Comparison of ENCODE assay signal across 8 mouse cellular contexts in genomic region chr13:64275754-64276127, GRCm38 (mm10). TPM values are rescaled to one million over a fixed set of nuclear protein-coding genes. Genes with fewer than 3 reads are reported as not detected.
DNase-seq lines count a peak whose midpoint lies in the region; ATAC-seq lines count a peak whose summit lies in the region.

No protein-coding gene starts in this region.

- peaks cover 13% of the 10 kb centered on the region; the same call in 1 of the 2 replicates for H3K4me1 ChIP-seq in liver, embryonic 11.5 days (replicated peaks; ENCODE audit: control insufficient read depth, insufficient read depth, low read length)
- peaks cover 13% of the 10 kb centered on the region for H3K4me1 ChIP-seq in embryonic facial prominence, embryonic 15.5 days
- 0 out of 2 replicates have a peak, but pooled peaks cover 2% of the 10 kb centered on the region for H3K4me1 ChIP-seq in limb, embryonic 11.5 days (ENCODE audit: control insufficient read depth, insufficient read depth, low read length)
- peaks cover 19% of the 10 kb centered on the region for H3K4me1 ChIP-seq in neural tube, embryonic 15.5 days

- DNase-seq in liver, embryonic 11.5 days (ENCODE audit: low spot score), result no peak
- DNase-seq in liver, result no peak
- no peak for DNase-seq in limb, embryonic 11.5 days (ENCODE audit: low spot score)
- no peak for DNase-seq in urinary bladder, postnatal 36 days (ENCODE audit: low spot score in 2 of 2)
- DNase-seq in urinary bladder, postnatal 25 days (ENCODE audit: low spot score), result no peak
- no peak for DNase-seq in urinary bladder, postnatal 14 days (ENCODE audit: low spot score)

- 0 out of 2 replicates have a peak, but pooled peaks cover 4% of the 10 kb centered on the region for H3K27me3 ChIP-seq in liver, embryonic 11.5 days (replicated peaks; ENCODE audit: control insufficient read depth, insufficient read depth, low read length)
- no peaks in the 10 kb centered on the region for H3K27me3 ChIP-seq in embryonic facial prominence, embryonic 15.5 days
- H3K27me3 ChIP-seq in limb, embryonic 11.5 days (ENCODE audit: control insufficient read depth, insufficient read depth, low read length), result no peaks in the 10 kb centered on the region
- peaks cover 16% of the 10 kb centered on the region; the same call in 1 of the 2 replicates for H3K27me3 ChIP-seq in neural tube, embryonic 15.5 days (replicated peaks)

- WGBS in liver, embryonic 11.5 days, result 11% methylated on average over 9 of the region's 9 CpGs
- 17% methylated on average over 9 of the region's 9 CpGs for WGBS in embryonic facial prominence, embryonic 15.5 days
- WGBS in limb, embryonic 11.5 days, result 16% methylated on average over 9 of the region's 9 CpGs
- 17% methylated on average over 9 of the region's 9 CpGs for WGBS in neural tube, embryonic 15.5 days

- peak; percentile 30; the same call in 1 of the 2 replicates for ATAC-seq in liver, embryonic 11.5 days (replicated peaks; ENCODE audit: low FRiP score)
- no peak for ATAC-seq in embryonic facial prominence, embryonic 15.5 days (ENCODE audit: insufficient number of reproducible peaks, low FRiP score, low TSS enrichment, low read depth)
- ATAC-seq in limb, embryonic 11.5 days (ENCODE audit: insufficient number of reproducible peaks, low FRiP score, low TSS enrichment, low read depth), result no peak
- ATAC-seq in neural tube, embryonic 15.5 days (ENCODE audit: low FRiP score), result no peak

- no peaks in the 10 kb centered on the region for H3K9me3 ChIP-seq in liver, embryonic 11.5 days (ENCODE audit: control insufficient read depth, low read length)
- H3K9me3 ChIP-seq in embryonic facial prominence, embryonic 15.5 days (replicated peaks), result no peaks in the 10 kb centered on the region
- H3K9me3 ChIP-seq in limb, embryonic 11.5 days (ENCODE audit: control insufficient read depth, low read length), result no peaks in the 10 kb centered on the region
- H3K9me3 ChIP-seq in neural tube, embryonic 15.5 days (replicated peaks), result no peaks in the 10 kb centered on the region

- H3K36me3 ChIP-seq in liver, embryonic 11.5 days (ENCODE audit: control insufficient read depth, insufficient read depth, low read length), result no peaks in the 10 kb centered on the region
- H3K36me3 ChIP-seq in embryonic facial prominence, embryonic 15.5 days, result no peaks in the 10 kb centered on the region
- H3K36me3 ChIP-seq in limb, embryonic 11.5 days (ENCODE audit: control insufficient read depth, insufficient read depth, low read length), result no peaks in the 10 kb centered on the region
- no peaks in the 10 kb centered on the region for H3K36me3 ChIP-seq in neural tube, embryonic 15.5 days

- peak overlapping the region; percentile 75 for H3K4me3 ChIP-seq in liver, embryonic 11.5 days (ENCODE audit: low read depth, low read length)
- peak overlapping the region; percentile 81 for H3K4me3 ChIP-seq in embryonic facial prominence, embryonic 15.5 days (replicated peaks)
- H3K4me3 ChIP-seq in limb, embryonic 11.5 days (ENCODE audit: low read depth, low read length), result peak overlapping the region; percentile 78
- H3K4me3 ChIP-seq in neural tube, embryonic 15.5 days (replicated peaks), result peak overlapping the region; percentile 81

- peak overlapping the region; percentile 99 for H3K4me2 ChIP-seq in liver, embryonic 11.5 days
- peak overlapping the region; percentile 99 for H3K4me2 ChIP-seq in embryonic facial prominence, embryonic 15.5 days (replicated peaks)
- H3K4me2 ChIP-seq in limb, embryonic 11.5 days (ENCODE audit: low read depth, severe bottlenecking), result peak overlapping the region; percentile 98
- peak overlapping the region; percentile 100 for H3K4me2 ChIP-seq in neural tube, embryonic 15.5 days

- peak overlapping the region; percentile 52 for H3K27ac ChIP-seq in liver, embryonic 11.5 days (ENCODE audit: low read depth, low read length)
- H3K27ac ChIP-seq in embryonic facial prominence, embryonic 15.5 days (replicated peaks), result no peak overlapping the region
- no peak overlapping the region for H3K27ac ChIP-seq in limb, embryonic 11.5 days (replicated peaks; ENCODE audit: low read depth, low read length)
- H3K27ac ChIP-seq in neural tube, embryonic 15.5 days (replicated peaks), result no peak overlapping the region

- peak overlapping the region; percentile 77 for H3K9ac ChIP-seq in liver, embryonic 11.5 days (ENCODE audit: low read depth, low read length)
- no peak overlapping the region for H3K9ac ChIP-seq in embryonic facial prominence, embryonic 15.5 days
- H3K9ac ChIP-seq in limb, embryonic 11.5 days (ENCODE audit: low read length), result peak overlapping the region; percentile 76; the same call in 1 of the 2 replicates
- H3K9ac ChIP-seq in neural tube, embryonic 15.5 days (replicated peaks), result no peak overlapping the region

RNA-seq across cellular contexts. Expression of gene Cdc14b, which starts 0.7 kb away (rescaled TPM):
- 16.6 and 17.5 TPM in 2 replicates for polyA plus RNA-seq in liver, embryonic 11.5 days (2014; fragmentation: Nextera tagmentation; extraction: Ambion mirVana)
- 14.4 and 15.2 TPM in 2 replicates for polyA plus RNA-seq in embryonic facial prominence, embryonic 15.5 days (2015; fragmentation: Nextera tagmentation; extraction: Ambion mirVana)
- 39.9 and 41.0 TPM in 2 replicates for polyA plus RNA-seq in limb, embryonic 11.5 days (2014; fragmentation: Nextera tagmentation; extraction: Ambion mirVana)
- 2.8 and 6.1 TPM in 2 replicates for polyA plus RNA-seq in neural tube, embryonic 15.5 days (2015; fragmentation: Nextera tagmentation; extraction: Ambion mirVana)

RNA-seq across cellular contexts. Expression of gene Aaed1, which starts 36.8 kb away (rescaled TPM):
- 43.0 and 45.5 TPM in 2 replicates for polyA plus RNA-seq in liver, embryonic 11.5 days (2014; fragmentation: Nextera tagmentation; extraction: Ambion mirVana)
- 41.0 and 45.8 TPM in 2 replicates for polyA plus RNA-seq in embryonic facial prominence, embryonic 15.5 days (2015; fragmentation: Nextera tagmentation; extraction: Ambion mirVana)
- 33.1 and 34.0 TPM in 2 replicates for polyA plus RNA-seq in limb, embryonic 11.5 days (2014; fragmentation: Nextera tagmentation; extraction: Ambion mirVana)
- polyA plus RNA-seq in neural tube, embryonic 15.5 days (2015; fragmentation: Nextera tagmentation; extraction: Ambion mirVana), result 17.4 and 24.5 TPM in 2 replicates

Comparison
In these comparisons a context has a peak if more than half of its experiments do, and no peak if none do; other contexts are left out.
1. H3K9ac ChIP-seq: peak in liver, embryonic 11.5 days (single experiment) and limb, embryonic 11.5 days (single experiment); none in embryonic facial prominence, embryonic 15.5 days (single experiment) and neural tube, embryonic 15.5 days (single experiment).
2. Peak in every context shown above with its lines, with median percentiles within 50 percentile points of each other: H3K4me2 ChIP-seq and H3K4me3 ChIP-seq.